Mouse (Mus musculus) E14TG2a.4 (cell line): ENCODE results near the gene Etnk1.

Source experiments
- H3K27me3 ChIP-seq: 2 replicates; pipeline ENCODE4 v1.6.1; 2014; ENCODE audit warnings: low read length, control low read depth; ENCODE audit not compliant: insufficient read depth
- H3K36me3 ChIP-seq: 2 replicates; pipeline ENCODE4 v1.6.1; 2014; ENCODE audit warnings: low read length, control low read depth; ENCODE audit not compliant: insufficient read depth
- H3K4me1 ChIP-seq: replicated peaks from 2 replicates; pipeline ENCODE4 v1.6.1; 2014; ENCODE audit warnings: low read depth, low read length, control low read depth
- H3K4me3 ChIP-seq: replicated peaks from 2 replicates; pipeline ENCODE4 v1.5.1; 2014; ENCODE audit warnings: mild to moderate bottlenecking, low read length
- H3K9me3 ChIP-seq: 2 replicates; pipeline ENCODE4 v1.6.1; 2014; ENCODE audit warnings: low read length, control low read depth
- CTCF ChIP-seq: conservative IDR thresholded peaks from 2 replicates; pipeline ENCODE4 v1.5.1; 2014; ENCODE audit warnings: low read length
- NANOG ChIP-seq: IDR thresholded peaks from 2 replicates; pipeline ENCODE4 v1.6.1; 2014; ENCODE audit warnings: borderline replicate concordance, low read length, mixed read lengths
- POU5F1 ChIP-seq: IDR thresholded peaks from 2 replicates; pipeline ENCODE4 v1.6.1; 2014; ENCODE audit warnings: low read length, borderline replicate concordance

Etnk1 gene

GRCm38 (mm10) chr6:143166452-143167357 lies at the start of gene Etnk1:
Gene Etnk1, plus strand, starts transcription at chr6:143167221.
- Histone ChIP-seq H3K36me3 (peaks cover 33% of the 10 kb centered on the region), H3K9me3 (no peaks in the 10 kb centered on the region), H3K4me1 (peaks cover 81% of the 10 kb centered on the region), H3K4me3 (peak within 1 kb of the TSS; percentile 95), H3K27me3 (no peaks in the 10 kb centered on the region)
- TF ChIP-seq NANOG (no peak), CTCF (no peak), POU5F1 (no peak)

GRCm38 (mm10) chr6:143119325-143119724 lies 47.7 kb upstream of the Etnk1 start:
- H3K4me1 ChIP-seq, result peaks cover 47% of the 10 kb centered on the region
- H3K9me3 ChIP-seq, result no peaks in the 10 kb centered on the region
- TF ChIP-seq CTCF, result no peak
- H3K27me3 ChIP-seq, result peaks cover 10% of the 10 kb centered on the region
- H3K36me3 ChIP-seq, result no peaks in the 10 kb centered on the region
- no peak overlapping the region for H3K4me3 ChIP-seq

GRCm38 (mm10) chr6:143125721-143126120 lies 41.3 kb upstream of the Etnk1 start:
- H3K27me3 ChIP-seq, result no peaks in the 10 kb centered on the region
- H3K4me1 ChIP-seq, result peaks cover 13% of the 10 kb centered on the region
- TF ChIP-seq CTCF (no peak), NANOG (no peak), POU5F1 (no peak)
- H3K9me3 ChIP-seq, result no peaks in the 10 kb centered on the region; the same call in 1 of the 2 replicates
- no peaks in the 10 kb centered on the region for H3K36me3 ChIP-seq
- H3K4me3 ChIP-seq, result no peak overlapping the region

GRCm38 (mm10) chr6:143129466-143129865 lies 37.6 kb upstream of the Etnk1 start:
- H3K4me1 ChIP-seq, result peaks cover 18% of the 10 kb centered on the region
- no peaks in the 10 kb centered on the region for H3K36me3 ChIP-seq
- no peak for TF ChIP-seq NANOG
- TF ChIP-seq POU5F1, result no peak
- no peak for TF ChIP-seq CTCF

GRCm38 (mm10) chr6:143129952-143130351 lies 37.1 kb upstream of the Etnk1 start:
- Histone ChIP-seq H3K4me1 (peaks cover 22% of the 10 kb centered on the region), H3K36me3 (no peaks in the 10 kb centered on the region), H3K27me3 (no peaks in the 10 kb centered on the region), H3K4me3 (no peak overlapping the region), H3K9me3 (no peaks in the 10 kb centered on the region; the same call in 1 of the 2 replicates)
- TF ChIP-seq CTCF (no peak), POU5F1 (no peak), NANOG (no peak)

More at GRCm38 (mm10) chr6:143129466-143129865, 37.6 kb upstream of the Etnk1 start:
- Histone ChIP-seq H3K4me3 (no peak overlapping the region), H3K9me3 (no peaks in the 10 kb centered on the region; the same call in 1 of the 2 replicates), H3K27me3 (no peaks in the 10 kb centered on the region)

- peaks cover 26% of the 10 kb centered on the region for H3K4me1 ChIP-seq
- H3K36me3 ChIP-seq, result no peaks in the 10 kb centered on the region
- TF ChIP-seq NANOG, result no peak
- TF ChIP-seq POU5F1, result no peak
- TF ChIP-seq CTCF, result no peak
Observed at GRCm38 (mm10) chr6:143130411-143130810, 36.6 kb upstream of the Etnk1 start.

GRCm38 (mm10) chr6:143131895-143132652 lies 34.9 kb upstream of the Etnk1 start:
- Histone ChIP-seq H3K4me1 (peaks cover 36% of the 10 kb centered on the region), H3K4me3 (no peak overlapping the region)
- TF ChIP-seq NANOG (no peak), CTCF (no peak), POU5F1 (no peak)

More at GRCm38 (mm10) chr6:143130411-143130810, 36.6 kb upstream of the Etnk1 start:
- Histone ChIP-seq H3K27me3 (no peaks in the 10 kb centered on the region), H3K4me3 (no peak overlapping the region), H3K9me3 (no peaks in the 10 kb centered on the region; the same call in 1 of the 2 replicates)

GRCm38 (mm10) chr6:143133150-143133549 lies 33.9 kb upstream of the Etnk1 start:
- no peaks in the 10 kb centered on the region for H3K36me3 ChIP-seq
- H3K27me3 ChIP-seq, result no peaks in the 10 kb centered on the region
- no peak overlapping the region for H3K4me3 ChIP-seq
- H3K9me3 ChIP-seq, result no peaks in the 10 kb centered on the region; the same call in 1 of the 2 replicates
- no peak for TF ChIP-seq NANOG
- TF ChIP-seq CTCF, result no peak
- no peak for TF ChIP-seq POU5F1
- H3K4me1 ChIP-seq, result peaks cover 46% of the 10 kb centered on the region

More at GRCm38 (mm10) chr6:143131895-143132652, 34.9 kb upstream of the Etnk1 start:
- Histone ChIP-seq H3K36me3 (no peaks in the 10 kb centered on the region), H3K27me3 (no peaks in the 10 kb centered on the region), H3K9me3 (no peaks in the 10 kb centered on the region; the same call in 1 of the 2 replicates)
